Mouse (Mus musculus) 416B (cell line): ENCODE data around the gene Usp17ld.
"Not testable (repeated sequence)": the region's sequence is repeated elsewhere in the genome, so short reads cannot be mapped to it uniquely, and the experiment has no call there.

Source experiments
- DNase-seq: peaks from one replicate; pipeline ENCODE4 v3.0.0; 2011; ENCODE audit warnings: low read depth

The Usp17ld gene

GRCm38 (mm10) chr7:103252405-103252804 is at the start of gene Usp17ld:
Gene Usp17ld, minus strand, starts transcription at chr7:103252505.
- DNase-seq, result not testable (repeated sequence)

- DNase-seq, result no peak
Observed at GRCm38 (mm10) chr7:103216696-103217095, 35.6 kb downstream of the Usp17ld start, which contains the start of gene Olfr594. Gene Olfr594, plus strand, starts transcription at chr7:103216996.

- peak; percentile 68 for DNase-seq
Observed at GRCm38 (mm10) chr7:103212050-103212449, 40.3 kb downstream of the Usp17ld start.

DNA sequence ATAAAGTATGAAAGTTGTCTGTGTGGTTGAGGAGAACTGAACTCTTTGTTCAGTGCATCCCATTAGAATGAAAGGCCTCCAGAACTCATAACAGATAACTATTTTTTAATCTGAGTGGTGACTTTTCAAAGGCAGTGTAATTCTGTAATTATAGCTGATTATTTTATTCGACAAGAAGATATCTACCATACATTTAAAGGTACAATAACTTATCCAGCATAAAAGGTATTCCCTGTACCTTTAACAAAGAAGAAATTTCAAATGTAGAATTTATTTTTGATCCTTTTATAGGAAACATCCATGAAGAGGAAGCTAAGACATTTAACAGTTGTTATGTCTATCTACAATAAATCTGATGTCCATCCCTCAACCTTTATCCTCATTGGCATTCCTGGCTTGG is 40.7 kb downstream of the Usp17ld start, which contains the start of gene Olfr593:
Gene Olfr593, plus strand, starts transcription at position 301 of the 400 bp plus-strand sequence.
- DNase-seq, result no peak
